ENCODE assay signal across 9 mouse cellular contexts in genomic region chr4:13565921-13566493, GRCm38 (mm10).
DNase-seq lines count a peak whose midpoint lies in the region; ATAC-seq and TF ChIP-seq lines count a peak whose summit lies in the region.
"Had no signal": no experiment of that assay in that cellular context is flagged by ENCODE, and none has a peak within 500 bp of the region (broad histone marks: within the 10 kb centered on the region; RNA-seq: fewer than 3 reads in every experiment).

No protein-coding gene starts in this region.

- no peaks in the 10 kb centered on the region for H3K27me3 ChIP-seq in heart, postnatal 0 days (ENCODE audit: control insufficient read depth, insufficient read depth, low read length)
- H3K27me3 ChIP-seq in intestine, embryonic 15.5 days (replicated peaks), result no peaks in the 10 kb centered on the region
- H3K27me3 ChIP-seq in neural tube, embryonic 13.5 days, result no peaks in the 10 kb centered on the region

- no peaks in the 10 kb centered on the region for H3K36me3 ChIP-seq in heart, postnatal 0 days (replicated peaks; ENCODE audit: control insufficient read depth, insufficient read depth, low read length)
- no peaks in the 10 kb centered on the region for H3K36me3 ChIP-seq in intestine, embryonic 15.5 days
- H3K36me3 ChIP-seq in neural tube, embryonic 13.5 days, result no peaks in the 10 kb centered on the region
- H3K36me3 ChIP-seq: G1E had no signal

- H3K27ac ChIP-seq in heart, postnatal 0 days (ENCODE audit: low read depth), result no peak overlapping the region
- no peak overlapping the region for H3K27ac ChIP-seq in intestine, embryonic 15.5 days
- H3K27ac ChIP-seq in neural tube, embryonic 13.5 days (replicated peaks), result peak overlapping the region; percentile 53; the same call in 1 of the 2 replicates

- WGBS in heart, postnatal 0 days, result 14% methylated on average over 14 of the region's 14 CpGs
- WGBS in intestine, embryonic 15.5 days, result 12% methylated on average over 14 of the region's 14 CpGs
- 4% methylated on average over 14 of the region's 14 CpGs for WGBS in neural tube, embryonic 13.5 days

- ATAC-seq in heart, postnatal 0 days (ENCODE audit: insufficient read depth, low read depth), result no peak
- ATAC-seq in intestine, embryonic 15.5 days, result no peak
- peak; percentile 56 for ATAC-seq in neural tube, embryonic 13.5 days (ENCODE audit: low read depth)
- ATAC-seq in erythroid progenitor cell, adult 5-6 weeks (replicated peaks; ENCODE audit: low FRiP score, poor library complexity, severe bottlenecking), result no peak

- no peak for TF ChIP-seq CTCF in heart, postnatal 0 days (IDR thresholded peaks at IDR 0.05; ENCODE audit: low read depth)

- H3K4me2 ChIP-seq in heart, postnatal 0 days (ENCODE audit: low read depth, low read length), result peak overlapping the region; percentile 17; the same call in 1 of the 2 replicates
- H3K4me2 ChIP-seq in intestine, embryonic 15.5 days (replicated peaks), result peak overlapping the region; percentile 42
- peak overlapping the region; percentile 56 for H3K4me2 ChIP-seq in neural tube, embryonic 13.5 days

- no peak for DNase-seq in heart, postnatal 0 days (ENCODE audit: low spot score)
- no peak for DNase-seq in heart, postnatal 25 days (ENCODE audit: low spot score)
- peak; percentile 28 for DNase-seq in embryo, embryonic 10.5 days (ENCODE audit: low spot score)
- DNase-seq in spleen, adult 12 weeks (ENCODE audit: low spot score), result no peak
- no peak for DNase-seq in gastrocnemius, postnatal 4 days (ENCODE audit: low spot score in 2 of 2)

- no peak overlapping the region for H3K4me3 ChIP-seq in heart, postnatal 0 days (ENCODE audit: low read depth, low read length)
- no peak overlapping the region for H3K4me3 ChIP-seq in intestine, embryonic 15.5 days (replicated peaks)
- H3K4me3 ChIP-seq in neural tube, embryonic 13.5 days, result peak overlapping the region; percentile 25

- TF ChIP-seq EP300 in heart, postnatal 0 days (IDR thresholded peaks at IDR 0.05; ENCODE audit: low read depth), result no peak

- H3K4me1 ChIP-seq in heart, postnatal 0 days (ENCODE audit: control insufficient read depth, insufficient read depth), result no peaks in the 10 kb centered on the region
- no peaks in the 10 kb centered on the region for H3K4me1 ChIP-seq in intestine, embryonic 15.5 days (replicated peaks)
- peaks cover 12% of the 10 kb centered on the region for H3K4me1 ChIP-seq in neural tube, embryonic 13.5 days (replicated peaks)

- intact Hi-C loops in heart, postnatal 25 days (cut with DNase I), result no loop called here

- no peaks in the 10 kb centered on the region for H3K9me3 ChIP-seq in heart, postnatal 0 days (replicated peaks; ENCODE audit: control insufficient read depth, low read length)
- no peaks in the 10 kb centered on the region for H3K9me3 ChIP-seq in intestine, embryonic 15.5 days
- H3K9me3 ChIP-seq in neural tube, embryonic 13.5 days, result 0 out of 2 replicates have a peak, but pooled peaks cover 4% of the 10 kb centered on the region
- H3K9me3 ChIP-seq: G1E had no signal

- H3K9ac ChIP-seq in heart, postnatal 0 days (replicated peaks; ENCODE audit: low read depth, low read length), result no peak overlapping the region
- H3K9ac ChIP-seq in intestine, embryonic 15.5 days, result no peak overlapping the region
- H3K9ac ChIP-seq in neural tube, embryonic 13.5 days, result peak overlapping the region; percentile 55
